Mouse (Mus musculus) neutrophil, adult 5-6 weeks (primary cell): ENCODE data around the gene Abi1. TPM values are rescaled to one million over a fixed set of nuclear protein-coding genes. Genes with fewer than 3 reads are reported as not detected.
A peak's percentile ranks its signal among the peaks of the same experiment; 100 is the strongest.
"Not testable (repeated sequence)": the region's sequence is repeated elsewhere in the genome, so short reads cannot be mapped to it uniquely, and the experiment has no call there.

ENCODE experiments used
- ATAC-seq: fragments of 151-379, 151-347 bp; 2 replicates; pipeline ENCODE4 v1.8.0; 2017; ENCODE audit warnings: mild to moderate bottlenecking, moderate TSS enrichment; ENCODE audit not compliant: insufficient number of reproducible peaks, poor library complexity, low FRiP score, severe bottlenecking; ENCODE audit errors: extremely low read depth
- total RNA-seq: library from RNA; stranded (forward); fragments of 200-1000 nt; gene quantifications from 2 replicates; pipeline ENCODE4 v1.2.3, GENCODE M21; 2017

Abi1 gene
- total RNA-seq, 1 experiment from 2014 or later, result 242 TPM

DNA sequence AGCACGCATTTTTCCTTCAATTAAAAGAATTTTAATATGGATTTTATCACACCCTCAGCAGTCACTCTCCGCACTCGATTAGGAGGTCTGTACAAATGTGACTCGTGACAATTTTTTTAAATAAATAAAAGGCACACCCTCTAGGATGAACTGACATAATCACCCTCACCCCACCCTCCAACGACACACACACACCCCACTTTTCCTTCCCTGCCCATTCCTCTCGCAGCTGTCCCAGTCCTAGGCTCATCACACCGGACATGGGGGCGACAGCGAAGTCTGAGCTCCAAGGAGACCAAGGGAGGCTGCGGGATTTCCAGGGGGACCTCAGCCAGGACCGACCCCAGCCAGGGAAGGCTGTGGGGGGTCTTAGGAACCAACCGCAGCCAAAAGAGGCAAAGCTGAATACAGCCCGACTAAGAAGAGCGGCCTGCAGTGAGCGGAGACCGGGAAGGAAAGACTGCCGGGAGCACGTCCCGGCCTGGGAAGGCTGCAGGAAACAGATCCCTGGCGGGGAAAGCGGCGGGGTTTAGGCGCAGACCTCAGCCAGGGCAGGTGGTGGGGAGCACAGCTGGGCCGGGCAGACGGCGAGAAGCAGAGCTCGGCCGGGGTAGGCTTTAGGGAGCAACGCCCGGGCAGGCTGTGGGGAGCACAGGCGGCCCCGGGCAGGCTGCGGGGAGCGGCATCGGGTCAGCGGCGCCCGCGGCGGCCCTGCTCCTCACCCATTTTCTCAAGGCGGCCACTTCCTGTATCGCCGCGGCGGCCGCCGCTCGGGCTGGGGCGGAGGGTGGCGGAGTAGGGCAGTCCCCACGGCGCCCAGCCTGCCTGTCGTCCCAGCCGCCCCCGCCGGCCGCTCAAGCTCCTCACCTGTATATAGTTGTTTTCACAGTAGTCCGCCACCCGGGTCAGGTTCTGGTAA lies 700 bp downstream of the Abi1 start:
- peak; percentile 21; the same call in 1 of the 2 replicates for ATAC-seq

DNA sequence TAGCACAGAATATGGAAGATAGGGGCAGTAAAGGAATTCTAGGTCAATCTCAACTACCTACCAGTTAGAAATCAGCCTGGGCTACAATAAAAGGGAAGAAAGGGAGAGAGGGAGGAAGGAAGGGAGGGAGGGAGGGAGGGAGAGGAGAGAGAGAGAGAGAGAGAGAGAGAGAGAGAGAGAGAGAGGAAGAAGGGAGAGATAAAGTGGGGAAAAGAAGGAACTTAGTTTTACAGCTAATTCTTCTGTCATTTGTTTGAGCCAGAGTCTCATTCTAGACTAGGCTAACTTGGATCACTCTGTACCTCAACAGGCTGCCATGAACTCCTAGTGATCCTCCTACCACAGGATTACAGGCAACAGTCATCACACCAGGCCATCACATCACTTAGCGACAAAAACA lies 4.6 kb downstream of the Abi1 start:
- no peak for ATAC-seq

- ATAC-seq, result no peak
Measured at GRCm38 (mm10) chr2:23034692-23035435, 5.2 kb downstream of the Abi1 start.

DNA sequence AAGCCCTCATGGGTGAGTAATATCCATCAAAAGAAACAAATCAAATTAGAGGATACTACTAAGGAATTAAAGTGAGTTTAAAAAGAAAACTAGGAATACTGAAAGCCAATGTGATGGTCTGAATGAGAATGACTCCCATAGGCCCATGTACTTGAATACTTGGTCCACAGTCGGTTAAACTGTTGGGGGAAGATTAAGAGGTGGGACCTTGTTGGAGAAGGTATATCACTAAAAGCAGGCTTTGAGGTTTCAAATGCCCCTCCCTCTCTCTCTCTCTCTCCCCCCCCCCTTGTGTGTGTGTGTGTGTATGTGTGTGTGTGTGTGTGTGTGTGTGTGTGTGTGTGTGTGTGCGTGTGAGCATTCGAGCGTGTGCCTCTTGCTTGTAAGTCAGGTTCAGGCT lies 9.4 kb downstream of the Abi1 start:
- no peak for ATAC-seq

GRCm38 (mm10) chr2:23028826-23029225 lies 11.2 kb downstream of the Abi1 start:
- no peak for ATAC-seq

DNA sequence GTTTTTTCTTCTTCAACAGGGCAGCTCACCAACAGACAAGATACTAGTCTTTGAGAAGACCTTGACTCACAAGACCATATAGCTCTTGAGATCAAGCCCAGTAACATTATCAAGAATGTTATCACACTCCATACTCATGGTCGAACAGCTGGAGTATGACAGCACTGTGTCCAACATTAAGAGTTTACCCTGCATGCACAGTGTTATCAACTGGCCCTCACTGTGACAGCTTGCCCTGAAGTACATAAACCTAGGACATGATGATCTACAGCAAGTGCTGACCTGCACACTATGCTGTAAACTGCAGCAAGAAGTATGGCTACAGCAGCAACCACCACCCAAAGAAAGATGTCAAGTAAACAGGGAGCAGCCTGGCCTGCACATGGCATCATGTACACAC lies 13.7 kb downstream of the Abi1 start:
- no peak for ATAC-seq

GRCm38 (mm10) chr2:23023714-23024282 lies 16.2 kb downstream of the Abi1 start:
- ATAC-seq, result no peak

- ATAC-seq, result no peak
Measured at GRCm38 (mm10) chr2:23023023-23023422, 17.0 kb downstream of the Abi1 start.

GRCm38 (mm10) chr2:23021721-23022120 lies 18.3 kb downstream of the Abi1 start:
- no peak for ATAC-seq

DNA sequence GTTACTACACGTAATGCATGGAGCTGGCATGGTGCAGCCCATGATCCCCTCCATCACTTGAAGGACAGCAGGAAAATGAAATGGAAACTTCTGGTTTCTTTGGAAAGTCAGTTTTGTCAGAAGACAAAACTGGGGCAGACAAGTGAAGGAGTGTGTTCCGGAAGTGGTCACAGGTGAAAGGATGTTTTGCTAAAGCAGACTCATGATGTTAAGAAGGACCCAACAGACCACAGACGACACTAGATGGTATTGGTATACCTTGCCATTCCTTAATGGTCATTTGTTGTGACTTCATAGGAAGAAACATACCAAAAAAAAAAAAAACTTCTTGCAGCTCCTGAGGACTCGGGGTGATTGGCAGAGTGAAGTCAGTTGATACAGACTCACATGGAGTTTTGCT lies 18.7 kb downstream of the Abi1 start:
- no peak for ATAC-seq

DNA sequence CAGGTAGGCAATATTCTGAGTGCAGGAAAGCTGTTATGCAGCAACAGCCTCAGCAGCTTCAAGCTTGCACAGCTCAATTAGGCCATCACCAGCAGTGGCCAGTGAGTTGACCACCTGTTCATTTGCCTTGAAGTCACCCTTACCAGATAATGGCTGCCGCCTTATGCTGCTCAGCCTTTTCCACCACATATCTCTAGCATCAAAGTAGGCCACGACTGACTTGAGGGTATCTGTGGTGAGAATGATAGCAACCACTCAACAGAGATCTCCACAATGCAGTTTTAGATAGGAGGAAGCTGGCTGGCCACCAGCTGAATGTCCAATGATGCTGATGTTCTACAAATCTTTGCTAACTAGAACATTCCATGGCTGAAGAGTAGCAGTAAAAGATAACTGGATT lies 20.9 kb downstream of the Abi1 start:
- 0 out of 2 replicates have a peak, but pooled peaks have one; percentile 9 for ATAC-seq

DNA sequence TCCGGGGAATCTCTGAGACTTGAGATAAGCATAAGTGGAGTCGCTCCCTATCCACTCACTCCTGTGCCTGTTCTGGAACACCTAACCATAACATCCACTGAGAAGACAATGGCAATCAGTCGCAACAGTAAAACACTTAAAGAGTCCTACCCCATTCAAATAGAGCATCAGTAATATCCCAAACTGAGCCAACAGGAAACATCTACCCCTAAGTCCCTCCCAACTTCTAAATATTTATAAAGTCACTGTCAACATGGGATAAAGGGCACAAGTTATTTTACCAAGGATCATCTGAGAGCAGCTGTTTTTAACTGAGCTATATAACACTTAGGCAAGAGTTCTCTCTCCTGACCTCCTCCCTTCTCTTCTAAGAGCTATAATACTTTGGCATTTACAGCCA lies 23.9 kb downstream of the Abi1 start:
- ATAC-seq, result no peak

GRCm38 (mm10) chr2:23015335-23015734 lies 24.7 kb downstream of the Abi1 start:
- no peak for ATAC-seq

- ATAC-seq, result not testable (repeated sequence)
Measured at GRCm38 (mm10) chr2:23014935-23015334, 25.1 kb downstream of the Abi1 start.

DNA sequence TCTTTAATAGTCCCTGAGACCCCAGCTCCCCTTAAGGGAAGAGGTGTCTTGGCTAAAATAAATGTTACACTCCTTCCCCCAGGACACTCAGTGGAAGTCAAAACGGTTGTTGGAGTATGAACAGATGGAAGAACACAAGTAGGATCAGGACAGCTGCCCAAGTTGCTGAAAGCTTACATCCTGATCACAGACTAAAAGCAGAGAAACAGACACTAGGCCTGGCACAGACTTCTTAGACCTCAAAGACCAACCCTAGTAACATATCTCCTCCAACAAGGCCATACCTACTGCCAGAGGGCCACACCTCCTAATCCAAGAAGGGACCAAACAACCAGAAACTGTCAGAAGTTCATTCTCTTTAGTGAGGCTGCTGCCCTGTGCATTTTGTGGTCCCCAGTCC lies 31.8 kb downstream of the Abi1 start:
- ATAC-seq, result no peak

DNA sequence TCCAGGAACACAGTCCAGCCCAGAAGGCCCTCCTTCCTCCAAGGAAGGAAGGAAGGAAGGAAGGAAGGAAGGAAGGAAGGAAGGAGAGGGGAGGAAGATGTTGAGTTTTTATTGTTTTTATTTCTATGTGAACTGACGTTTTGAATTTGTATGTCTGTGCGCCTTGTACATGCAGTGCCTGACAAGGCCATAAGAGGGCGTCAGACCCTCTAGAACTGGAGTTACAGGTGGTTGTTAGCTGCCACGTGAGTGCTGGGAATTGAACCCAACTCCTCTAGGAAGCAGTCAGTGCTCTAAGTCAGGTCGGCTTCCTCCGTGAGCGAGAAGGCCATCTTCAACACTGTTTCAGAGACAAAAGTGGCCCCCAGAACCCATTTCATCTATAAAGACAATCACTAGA lies 32.5 kb downstream of the Abi1 start:
- no peak for ATAC-seq

DNA sequence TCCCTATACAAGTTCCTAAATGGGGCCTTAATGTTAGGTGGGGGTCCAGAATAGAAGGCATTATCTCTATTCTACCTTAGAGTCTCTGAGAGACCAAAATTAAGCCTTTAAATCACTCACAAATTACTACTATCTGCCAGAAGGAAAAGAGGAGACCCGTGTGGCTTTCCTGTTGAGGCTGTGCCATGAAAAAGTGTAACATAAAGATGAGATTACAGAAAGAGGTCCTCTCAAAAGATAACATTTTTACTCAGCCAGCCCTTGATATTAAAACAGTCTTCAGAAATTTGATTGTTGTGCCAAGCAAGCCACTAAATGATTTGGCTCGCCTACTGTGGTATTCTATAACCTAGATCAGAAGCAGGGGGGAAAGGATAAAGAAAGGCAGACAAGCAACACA lies 32.9 kb downstream of the Abi1 start:
- ATAC-seq, result no peak

- ATAC-seq, result no peak
Measured at GRCm38 (mm10) chr2:23006219-23006618, 33.8 kb downstream of the Abi1 start.

DNA sequence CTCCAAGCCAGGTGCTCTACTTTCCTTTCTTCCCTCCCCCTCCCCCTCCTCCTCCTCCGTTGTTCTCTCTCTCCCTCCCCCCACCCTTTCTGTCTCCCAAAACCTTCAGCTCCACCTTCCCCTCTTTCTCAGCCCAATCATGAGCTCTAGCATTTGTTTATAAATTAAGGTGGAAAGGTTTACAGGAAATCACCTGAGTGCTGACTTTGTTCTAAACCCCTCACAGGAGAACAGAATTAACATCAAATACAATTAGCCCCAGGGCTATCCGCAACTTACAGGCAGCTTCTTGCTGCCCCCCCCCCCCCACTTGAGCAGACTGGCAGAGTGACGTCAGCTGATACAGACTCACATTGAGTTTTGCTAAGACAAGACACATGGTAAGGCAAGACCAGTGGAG lies 37.4 kb downstream of the Abi1 start:
- no peak for ATAC-seq

GRCm38 (mm10) chr2:22999620-23000019 lies 40.4 kb downstream of the Abi1 start:
- ATAC-seq, result no peak
